Mouse (Mus musculus) c-Kit-positive CD71-positive TER-119-negative erythroid progenitor cells, embryonic 14.5 days (primary cell): ENCODE data around the gene Elovl7.

Experiments used
- DNase-seq: peaks from one replicate; pipeline ENCODE4 v3.0.0-alpha.2; 2013; ENCODE audit warnings: low read depth

The Elovl7 gene

DNA sequence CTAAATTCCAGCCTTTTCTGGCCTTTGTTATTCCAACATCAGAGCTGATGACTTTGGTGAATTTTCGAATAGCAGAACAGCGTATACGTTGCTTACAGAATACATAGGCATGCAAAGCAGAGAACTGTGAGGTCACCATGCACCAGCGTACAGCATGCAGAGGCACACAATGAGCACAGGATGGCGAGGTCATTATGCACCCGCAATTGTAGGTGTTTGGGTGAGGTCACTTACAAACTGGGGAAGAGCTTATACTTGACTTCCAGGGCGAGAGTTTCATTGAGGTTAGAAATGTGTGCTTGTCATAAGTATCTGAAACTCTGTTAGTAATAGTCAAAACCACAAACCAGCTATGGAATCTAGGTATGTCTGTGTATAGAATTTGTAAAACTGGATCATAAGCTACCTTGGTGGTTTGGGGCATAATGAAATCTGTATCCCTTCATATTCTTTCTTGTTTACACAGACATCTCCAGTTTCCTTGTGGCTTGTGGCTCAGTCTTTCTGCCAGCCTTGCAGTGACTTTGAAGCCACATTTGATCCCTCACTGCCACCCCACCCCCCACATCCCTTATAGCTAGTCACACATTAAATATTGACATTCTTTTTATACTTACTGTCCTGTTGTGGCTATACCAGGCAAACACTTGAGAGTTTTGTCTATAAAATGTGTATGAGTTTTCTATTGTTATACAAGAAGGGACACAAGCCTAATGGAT is 88.9 kb downstream of the Elovl7 start:
- no peak for DNase-seq

DNA sequence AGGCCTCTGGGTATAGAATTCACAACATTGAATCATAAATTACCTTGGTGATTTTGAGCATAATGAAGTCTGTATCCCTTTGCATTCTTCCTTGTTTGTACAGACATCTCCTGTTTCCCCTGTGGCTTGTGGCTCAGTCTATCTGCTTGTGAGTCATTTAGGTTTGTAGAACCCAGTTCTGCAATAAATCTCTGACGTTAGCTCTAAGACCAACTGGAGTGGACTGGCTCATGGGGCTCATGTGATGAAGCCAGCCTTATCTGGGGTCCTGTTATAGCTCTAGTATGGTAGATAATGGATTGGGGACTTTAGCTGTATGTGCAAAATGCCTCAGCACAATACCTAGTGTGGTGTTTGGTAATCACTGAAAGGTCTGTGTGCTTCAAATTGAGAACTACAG is 89.6 kb downstream of the Elovl7 start:
- DNase-seq = no peak

DNA sequence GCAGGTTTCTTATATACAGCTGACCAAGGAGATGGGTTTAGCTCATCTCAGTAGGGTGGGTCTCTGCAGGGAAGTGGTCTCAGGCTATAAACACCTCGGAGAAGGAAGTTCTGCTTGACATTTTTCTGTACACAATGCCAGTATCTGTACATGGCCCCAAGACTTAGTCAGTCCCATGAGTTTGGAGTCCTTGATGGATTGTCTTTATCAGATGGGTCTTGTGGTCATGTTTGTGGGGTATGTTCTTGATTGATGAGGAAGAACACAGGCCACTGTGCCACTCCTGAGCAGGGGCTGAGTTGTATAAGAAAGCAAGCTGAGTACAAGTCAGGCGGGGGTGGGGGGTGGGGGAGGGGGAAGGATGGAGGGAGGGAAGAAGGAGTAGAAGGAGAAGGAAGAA is 90.5 kb downstream of the Elovl7 start:
- DNase-seq = no peak

DNA sequence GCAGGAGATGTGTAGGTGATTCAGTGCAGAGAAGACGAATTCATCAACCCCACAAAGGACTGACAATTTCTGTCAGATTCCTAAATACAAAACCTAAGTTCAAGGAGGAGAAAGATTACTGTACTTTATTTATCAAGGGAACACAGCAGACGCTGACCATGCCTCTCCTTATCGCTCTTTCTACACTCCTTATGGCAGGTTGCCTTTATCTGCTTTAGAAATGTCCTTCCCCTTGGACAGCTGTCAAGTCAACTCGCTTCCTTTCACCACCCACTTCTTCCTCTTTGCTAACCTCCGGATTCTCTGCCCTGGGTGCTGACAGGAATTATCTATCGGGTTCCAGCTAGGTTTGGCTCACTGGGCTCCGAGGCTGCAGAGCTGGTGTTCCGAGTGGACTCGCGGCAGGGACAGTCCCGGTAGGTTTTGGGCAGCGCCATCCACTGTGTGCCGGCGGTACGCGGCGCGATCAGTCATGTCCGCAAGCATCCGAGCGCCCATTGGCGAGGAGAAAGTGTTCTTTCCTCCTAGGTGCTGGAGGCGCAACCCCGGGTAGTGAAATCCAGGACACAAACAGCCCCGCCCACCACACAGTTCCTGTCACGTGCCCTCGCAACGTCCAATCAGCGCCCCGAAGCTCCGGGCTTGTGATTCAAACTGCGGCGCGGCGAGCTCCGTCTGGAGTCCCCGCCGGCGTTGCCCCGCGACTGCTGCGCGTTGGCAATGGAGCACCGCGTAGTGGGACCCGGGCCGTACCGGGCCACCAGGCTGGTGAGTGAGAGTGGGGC is 101.7 kb downstream of the Elovl7 start, which contains the start of gene Depdc1b:
Gene Depdc1b (plus strand): TSS at position 631 of the 785 bp plus-strand sequence.
- peak; percentile 88 for DNase-seq

DNA sequence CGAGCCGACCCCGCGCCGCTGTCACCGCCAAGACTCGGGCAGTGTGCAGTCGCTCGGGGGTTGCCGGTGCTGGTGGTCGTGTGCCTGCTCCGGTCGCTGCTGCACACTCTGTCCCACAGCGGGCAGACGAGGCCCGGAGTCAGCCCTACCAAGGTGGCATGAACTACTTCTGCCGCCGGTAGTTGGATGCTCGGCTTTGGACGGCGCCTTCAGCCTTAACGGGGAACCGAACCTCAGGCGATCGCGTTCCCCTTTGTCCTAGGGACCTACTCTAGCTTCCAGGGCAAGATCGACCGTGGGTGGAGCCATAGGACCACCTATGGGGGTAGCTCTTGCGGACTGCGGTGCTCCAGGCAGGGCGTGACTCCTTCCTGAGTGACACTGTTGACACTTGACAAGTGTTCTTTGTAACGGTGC is 102.3 kb downstream of the Elovl7 start:
- peak; percentile 19 for DNase-seq

DNA sequence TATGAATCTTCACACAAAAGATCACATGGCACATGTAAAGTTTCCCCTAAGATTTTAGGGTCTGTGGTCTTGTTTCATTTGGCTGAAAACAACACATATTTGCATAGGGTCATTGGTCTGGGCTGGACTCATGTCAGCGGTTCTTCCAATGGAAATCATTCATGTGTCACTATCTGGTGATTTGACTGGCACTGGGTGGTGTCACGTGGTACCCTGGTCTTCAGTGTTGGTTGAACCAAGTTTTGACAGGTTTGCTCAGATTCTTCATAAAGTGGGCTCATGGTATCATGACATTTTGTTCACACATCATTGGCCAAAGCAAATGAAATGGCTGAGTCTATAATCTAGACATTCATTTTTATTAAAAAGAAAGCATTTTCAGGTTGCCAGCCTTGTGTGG is 103.2 kb downstream of the Elovl7 start:
- DNase-seq = no peak

DNA sequence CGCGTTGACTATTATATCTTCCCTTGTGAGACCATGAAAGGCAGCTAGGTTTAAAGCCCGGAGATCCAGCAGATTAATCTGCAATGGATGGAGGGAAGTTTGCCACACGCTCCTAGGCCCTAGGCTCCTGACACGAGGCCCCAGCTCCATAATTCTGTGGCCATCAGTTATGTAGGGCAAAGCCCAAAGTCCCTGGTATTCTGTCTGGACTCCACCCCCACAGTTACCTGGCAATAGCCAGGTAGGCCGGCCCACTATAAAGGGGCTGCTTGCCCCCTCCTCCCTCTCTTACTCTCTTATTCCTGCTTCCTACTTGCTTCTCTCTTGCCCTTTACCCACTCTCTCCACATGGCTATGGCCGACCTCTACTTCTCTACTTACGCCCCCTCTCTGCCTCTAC is 104.8 kb downstream of the Elovl7 start:
- DNase-seq = no peak

DNA sequence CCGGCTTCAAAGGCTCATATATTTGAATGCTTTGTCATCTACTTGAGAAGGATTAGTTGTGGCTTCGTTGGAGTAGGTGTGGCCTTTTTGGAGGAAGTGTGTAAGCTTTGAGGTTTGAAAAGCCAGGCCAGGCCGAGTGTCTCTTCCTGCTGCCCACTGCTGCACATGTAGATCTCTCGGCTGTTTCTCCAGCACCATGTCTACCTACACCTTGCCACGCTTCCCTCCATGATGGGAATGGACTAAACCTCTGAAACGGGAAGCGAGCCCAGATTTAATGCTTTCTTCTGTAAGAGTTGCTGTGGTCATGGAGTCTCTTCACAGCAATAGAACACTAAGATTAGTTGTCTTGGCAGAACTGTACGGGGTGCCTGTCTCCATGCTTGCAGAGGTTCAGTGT is 106.0 kb downstream of the Elovl7 start:
- DNase-seq = no peak

DNA sequence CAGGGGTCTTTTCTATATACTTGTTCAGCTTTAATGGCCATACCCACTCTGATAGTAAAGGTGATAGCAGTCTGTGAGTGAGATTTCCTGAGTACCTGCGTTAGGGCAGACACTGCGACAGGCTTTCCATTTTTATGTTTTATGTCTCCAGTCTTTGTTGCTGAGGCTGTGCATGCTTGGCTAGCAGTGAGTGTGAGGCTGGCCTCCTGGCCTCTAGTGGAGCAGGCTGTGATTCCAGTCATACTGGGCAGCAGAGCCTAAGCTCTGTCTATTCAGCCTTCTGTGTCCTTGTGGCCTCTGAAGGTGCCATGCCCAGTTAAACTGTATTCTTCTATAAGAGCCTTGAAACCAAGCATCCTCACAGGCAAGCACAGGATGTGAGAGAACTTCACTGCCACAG is 108.3 kb downstream of the Elovl7 start:
- no peak for DNase-seq

DNA sequence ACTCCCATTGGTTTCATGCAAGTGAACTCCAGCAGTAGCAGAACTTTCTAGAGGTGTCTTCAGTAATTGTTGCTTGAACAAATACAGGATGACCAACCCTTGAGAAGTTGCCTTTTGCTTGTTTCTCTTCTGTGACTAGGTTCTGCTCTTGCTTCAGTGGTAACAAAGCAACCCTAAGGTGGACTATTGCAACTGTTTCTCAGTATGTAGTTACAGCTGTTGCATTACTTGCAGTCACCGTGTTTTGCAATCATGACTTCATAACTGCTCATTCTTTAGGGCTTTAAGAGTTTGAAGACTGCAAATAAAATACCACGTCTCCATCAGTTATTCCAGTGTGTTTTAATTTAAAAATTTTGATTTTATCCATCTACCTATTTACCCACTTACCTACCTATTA is 109.1 kb downstream of the Elovl7 start:
- DNase-seq = no peak

DNA sequence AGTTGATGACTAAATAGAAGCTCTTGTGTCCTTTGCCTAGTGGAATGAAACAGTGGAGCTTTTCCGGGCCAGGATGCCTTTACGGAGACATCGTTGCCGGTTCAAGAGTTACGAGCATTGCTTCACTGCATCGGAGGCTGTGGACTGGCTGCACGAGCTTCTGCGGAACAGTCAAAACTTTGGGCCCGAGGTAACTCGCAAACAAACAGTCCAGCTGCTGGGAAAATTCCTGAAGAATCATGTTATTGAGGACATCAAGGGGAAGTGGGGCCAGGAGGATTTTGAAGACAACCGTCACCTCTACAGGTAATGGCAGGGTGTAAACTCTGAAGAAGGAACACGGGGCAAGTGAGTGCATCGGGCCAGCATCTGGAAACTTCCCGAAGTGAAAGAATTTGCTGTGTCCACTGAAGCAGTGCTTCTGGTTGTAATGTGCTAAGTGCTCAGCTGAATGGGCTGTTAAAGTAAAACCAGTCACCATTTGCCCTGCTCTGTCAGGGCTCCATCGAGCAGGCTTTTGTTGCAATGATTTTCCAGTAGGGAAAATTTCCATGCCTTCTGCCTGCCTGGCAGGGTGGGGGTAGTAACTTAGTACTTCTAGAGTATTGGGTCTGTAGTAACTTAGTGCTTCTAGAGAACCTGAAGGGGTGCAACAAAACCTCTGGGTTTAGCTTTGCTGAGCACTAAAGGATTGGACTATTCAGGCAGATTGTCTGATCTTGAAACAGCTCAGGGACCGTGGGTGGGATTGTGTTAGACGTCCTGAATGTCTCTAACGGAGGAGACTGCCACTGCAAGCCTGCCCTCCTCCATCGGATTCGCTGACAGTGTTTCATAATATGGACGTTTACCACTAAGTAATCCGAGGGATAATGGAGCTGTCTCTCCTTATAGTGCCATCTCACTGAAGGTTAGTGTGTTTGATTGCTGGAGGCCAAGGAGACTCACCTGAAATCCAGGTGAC is 109.9 kb downstream of the Elovl7 start:
- no peak for DNase-seq

DNA sequence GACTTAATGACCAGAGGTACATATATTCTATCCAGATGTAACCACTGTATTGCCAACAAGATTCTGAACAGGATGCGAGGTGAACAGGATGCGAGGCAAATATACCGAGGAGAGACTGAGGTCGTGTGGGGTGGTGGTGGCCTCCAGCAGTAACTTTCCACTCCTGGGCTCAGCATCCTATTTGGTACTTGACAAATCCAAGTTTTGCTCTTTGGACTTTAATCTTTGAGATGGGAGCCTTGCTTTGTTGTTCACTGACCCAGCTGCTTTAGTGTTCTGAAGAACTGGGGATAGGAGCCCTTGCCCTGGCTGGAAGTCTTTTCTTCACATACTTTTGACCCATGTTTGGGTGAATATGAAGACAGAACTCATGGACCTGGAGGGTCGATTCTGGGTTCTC is 111.7 kb downstream of the Elovl7 start:
- DNase-seq = no peak

DNA sequence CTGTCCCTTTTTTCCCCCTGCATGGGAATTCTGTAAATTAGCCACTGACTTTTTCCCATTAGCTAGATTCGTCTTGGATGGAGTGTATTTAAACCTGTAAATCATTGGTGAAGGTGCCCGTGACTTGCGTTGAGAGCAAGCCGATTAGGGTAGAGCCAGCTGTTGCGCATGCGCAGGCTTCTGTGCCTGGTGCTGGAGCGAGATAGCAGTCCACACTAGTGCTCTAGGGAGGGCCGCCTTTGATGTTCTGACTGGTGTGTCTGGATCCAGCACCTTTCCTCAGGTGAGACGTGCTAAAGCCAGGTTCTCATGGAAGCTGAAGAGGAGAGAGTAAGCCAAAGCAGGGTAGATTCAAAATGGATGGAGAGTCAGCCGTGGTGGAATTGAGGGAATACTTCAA is 112.1 kb downstream of the Elovl7 start:
- DNase-seq = no peak

DNA sequence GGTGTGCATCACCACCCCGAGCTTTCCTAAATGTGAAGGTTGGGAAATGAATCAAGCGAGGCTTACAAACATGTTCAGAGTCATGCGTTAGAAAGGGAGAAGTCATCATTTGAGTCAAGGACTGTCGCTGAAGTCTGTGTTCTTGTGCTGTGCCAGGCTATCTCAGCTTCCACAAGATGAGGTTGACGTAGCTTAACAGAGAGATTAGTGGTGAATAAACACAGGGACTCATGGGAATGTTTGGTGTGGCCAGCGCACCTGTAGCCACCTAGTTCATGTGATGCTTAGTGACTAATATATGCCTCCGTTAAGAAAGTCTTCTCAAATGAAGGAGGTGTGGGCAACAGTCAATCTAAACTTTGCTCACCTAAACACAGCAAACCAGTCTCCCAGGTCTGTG is 112.8 kb downstream of the Elovl7 start:
- DNase-seq = no peak

DNA sequence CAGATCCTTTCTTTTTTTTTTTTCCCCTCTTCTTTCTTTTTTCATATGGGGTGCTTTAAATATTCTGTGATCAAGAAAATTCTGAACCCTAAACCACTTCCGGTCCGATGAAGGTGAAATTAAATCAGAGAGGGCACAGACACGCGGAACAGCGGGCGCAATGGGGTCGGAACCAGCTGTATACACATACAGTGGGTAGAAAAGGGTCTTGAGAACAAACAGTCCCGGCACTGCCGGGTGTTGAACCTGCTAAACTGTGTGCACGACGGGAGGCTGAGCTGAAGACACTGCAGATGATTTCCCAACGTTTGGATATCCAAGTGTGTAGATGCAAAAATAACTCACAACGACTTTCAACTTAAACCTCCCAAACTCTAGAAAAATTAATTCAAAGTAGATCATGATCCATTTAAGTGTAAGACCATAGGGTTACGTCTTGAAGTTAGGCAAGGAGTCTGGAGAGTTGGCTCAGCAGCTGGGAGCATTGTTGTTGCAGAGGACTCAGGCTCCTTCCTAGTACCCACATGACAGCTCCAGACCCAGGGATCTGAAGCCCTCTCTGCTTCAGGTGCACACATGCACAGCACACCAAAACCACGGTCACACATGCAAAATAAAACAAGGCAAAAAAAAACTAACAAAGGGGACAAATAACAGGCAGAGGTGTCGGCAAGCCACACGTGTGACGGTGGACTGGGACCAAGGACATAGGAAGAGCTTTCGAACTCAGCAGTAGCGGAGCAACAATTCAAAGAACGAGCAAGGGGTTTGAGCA is 114.4 kb downstream of the Elovl7 start:
- no peak for DNase-seq

DNA sequence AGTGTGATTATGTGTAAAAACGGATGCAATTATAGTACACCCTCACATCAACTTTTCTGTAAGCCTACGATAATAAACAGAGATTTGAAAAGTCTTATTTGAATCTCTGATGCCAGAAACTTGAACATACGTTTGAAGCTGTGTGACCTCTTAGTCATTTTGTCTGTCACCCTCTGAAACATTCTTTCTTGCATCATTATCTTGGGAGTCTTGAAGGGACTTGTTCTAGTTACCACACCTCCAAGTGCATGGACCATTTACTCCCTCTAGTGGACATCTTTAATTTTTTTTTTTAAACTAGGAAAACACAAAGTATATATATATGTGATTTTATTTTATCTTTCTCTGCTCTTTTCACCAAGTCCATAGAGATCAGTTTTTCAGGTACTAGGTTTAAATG is 115.5 kb downstream of the Elovl7 start:
- peak; percentile 20 for DNase-seq
